Mouse (Mus musculus) spleen, adult 2 months (tissue): ENCODE measurements at regions not wholly inside any gene's neighbourhood (a gene's known extent, or its start where the extent isn't known, plus 50 kb on each side); places are given as distances from the start of the nearest gene placed in this dataset.

Experiments
- CTCF ChIP-seq: fragments of 200-500 bp; IDR thresholded peaks from 2 replicates; pipeline ENCODE4 v1.5.1; 2011; ENCODE audit warnings: mild to moderate bottlenecking, inconsistent platforms; ENCODE audit not compliant: insufficient read depth, insufficient read length, insufficient replicate concordance; ENCODE audit errors: extremely low read depth
- POLR2A ChIP-seq: fragments of 200-500 bp; IDR thresholded peaks from 2 replicates; pipeline ENCODE4 v1.6.1; 2011; ENCODE audit warnings: low read depth, low read length, inconsistent platforms

DNA sequence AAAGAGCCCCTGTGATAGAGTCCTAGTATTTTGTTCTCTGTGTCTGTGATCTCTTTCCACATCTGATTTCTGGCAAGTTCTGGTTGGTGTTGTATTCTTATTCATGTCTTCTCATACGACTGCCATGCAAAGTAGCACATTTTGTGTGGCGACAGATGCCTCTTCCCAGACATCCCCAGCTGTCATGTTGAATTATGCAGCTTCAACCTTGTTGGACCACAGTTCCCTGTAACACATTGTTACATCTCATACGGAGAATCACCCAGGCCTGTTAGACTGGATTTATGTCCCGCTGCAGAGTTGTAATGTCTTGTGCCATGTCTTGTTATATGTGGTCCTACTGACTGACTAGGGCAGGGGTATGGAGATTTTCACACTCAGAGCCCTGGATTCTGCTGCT, 543.3 kb downstream of the Grin2a start:
- no peak for TF ChIP-seq CTCF
- no peak for TF ChIP-seq POLR2A
